Mouse (Mus musculus): ENCODE measurements around the gene Gm4175. TPM values are rescaled to one million over a fixed set of nuclear protein-coding genes. Genes with fewer than 3 reads are reported as not detected.
"Not testable (repeated sequence)": the region's sequence is repeated elsewhere in the genome, so short reads cannot be mapped to it uniquely, and the experiment has no call there.

Gm4175 gene
- not detected for total RNA-seq (2021)
- long read RNA-seq, experiment 1, result 0 reads
- long read RNA-seq, experiment 2, result 0 reads

GRCm38 (mm10) chr7:21761375-21761774 is at the start of gene Gm4175:
Gene Gm4175, minus strand, starts transcription at chr7:21761475.
- DNase-seq, result not testable (repeated sequence)

DNA sequence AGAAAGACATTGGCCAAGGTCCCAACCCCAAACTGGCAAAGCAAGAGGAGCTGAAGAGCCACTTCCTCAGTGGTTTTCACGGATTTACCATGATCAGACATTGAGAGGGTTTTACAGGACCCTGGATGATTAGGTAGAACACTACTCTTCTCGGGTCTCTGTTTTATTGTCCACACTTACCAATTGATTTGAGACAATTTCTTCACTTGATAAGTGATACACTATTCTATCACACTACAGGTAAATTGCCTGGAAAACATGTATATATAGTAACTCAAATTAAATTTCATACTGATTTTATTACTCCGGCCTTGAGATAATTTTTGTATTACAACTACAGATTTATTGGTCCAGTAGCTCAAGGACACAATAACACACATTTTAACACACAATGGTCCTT is 35.4 kb upstream of the Gm4175 start, which contains the start of gene Gm4177:
Gm4177 (minus strand) TSS at position 101 of the 400 bp plus-strand sequence.
- not testable (repeated sequence) for DNase-seq

Other genes starting within 250 kb of the Gm4175 start
- not detected for gene Vmn1r130, start 249.7 kb downstream of the Gm4175 start, total RNA-seq (2021)
- not detected for gene Vmn1r131, start 215.4 kb downstream of the Gm4175 start, total RNA-seq (2021)
- not detected for gene Vmn1r132, start 147.4 kb downstream of the Gm4175 start, total RNA-seq (2021)
- not detected for gene Gm4177, start 35.3 kb upstream of the Gm4175 start, total RNA-seq (2021)
- gene Vmn1r135, start 70.9 kb upstream of the Gm4175 start, total RNA-seq (2021), result not detected
- not detected for gene Gm5725, start 82.8 kb upstream of the Gm4175 start, total RNA-seq (2021)
- not detected for gene Gm5891, start 159.8 kb upstream of the Gm4175 start, total RNA-seq (2021)
- not detected for gene Vmn1r137, start 233.1 kb upstream of the Gm4175 start, total RNA-seq (2021)

Measured in adrenal gland, postnatal 36 days (tissue).